Mouse (Mus musculus): Measurements from ENCODE around the gene Myd88.
"Not testable (repeated sequence)": the region's sequence is repeated elsewhere in the genome, so short reads cannot be mapped to it uniquely, and the experiment has no call there.

The Myd88 gene

DNA sequence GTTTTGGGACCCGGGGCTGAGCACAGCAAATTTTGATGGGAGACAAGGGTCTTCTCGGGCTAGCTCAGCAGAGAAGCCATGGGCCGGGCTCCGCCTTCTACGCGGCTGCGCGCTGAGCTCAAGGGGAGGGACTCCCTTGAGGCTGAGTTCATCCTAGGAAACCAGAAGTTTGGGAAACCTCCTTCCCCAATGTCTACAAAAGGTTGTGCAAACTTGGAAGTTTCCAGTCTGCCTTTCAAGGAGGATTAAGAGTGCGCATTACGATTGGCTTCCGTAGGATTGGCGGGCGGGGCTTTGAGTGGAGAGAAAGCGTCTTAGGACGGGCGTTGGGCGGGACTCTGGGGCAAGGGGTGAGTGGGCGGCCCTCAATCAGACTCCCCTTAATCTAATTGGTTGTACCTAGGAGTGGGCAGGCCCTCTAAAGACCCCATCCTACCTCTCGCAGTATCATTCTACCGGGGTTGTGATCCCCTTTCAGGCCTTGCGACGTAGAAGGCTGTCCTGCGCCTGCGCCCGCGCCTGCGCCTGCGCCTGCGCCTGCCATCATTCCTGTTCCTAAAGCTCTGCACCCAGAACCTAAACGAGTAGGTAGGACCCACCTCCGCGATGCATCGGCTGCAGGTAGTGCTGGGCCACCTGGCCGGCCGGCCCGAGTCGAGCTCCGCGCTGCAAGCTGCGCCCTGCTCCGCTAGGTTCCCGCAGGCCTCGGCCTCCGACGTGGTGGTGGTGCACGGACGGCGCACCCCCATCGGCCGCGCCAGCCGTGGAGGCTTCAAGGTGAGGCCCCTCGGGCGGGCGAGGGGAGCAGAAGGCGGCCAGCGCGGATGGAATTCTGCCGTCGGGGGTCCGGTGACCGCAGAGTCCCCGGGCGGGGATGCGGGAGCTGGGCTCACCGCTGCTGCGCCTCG is at the start of gene Myd88:
Gene Myd88 (minus strand): TSS at position 503 of the 908 bp plus-strand sequence.
- DNase-seq (ENCODE audit: low read depth in 1 of 2, low spot score in 2 of 2), result peak; percentile 85 to 90

DNA sequence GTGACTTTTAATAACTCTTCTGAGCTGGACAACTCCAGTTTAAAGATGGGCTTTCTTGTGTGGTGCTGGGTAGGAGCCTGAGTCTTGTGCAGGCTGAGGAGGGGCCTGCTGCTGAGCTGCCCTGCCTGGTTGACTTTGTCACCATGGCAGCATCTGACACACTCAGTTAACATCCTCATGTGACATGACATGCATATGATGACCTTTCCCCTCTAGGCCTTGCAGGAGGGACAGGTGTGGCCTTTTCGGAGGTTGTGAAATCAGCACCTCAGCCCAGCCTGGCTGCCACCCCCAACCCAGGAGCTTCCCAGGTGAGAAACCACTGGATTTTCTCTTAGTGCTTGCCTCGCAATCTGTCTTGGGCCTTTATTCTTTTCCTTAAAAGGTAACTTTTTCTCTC is 49.0 kb upstream of the Myd88 start:
- DNase-seq (ENCODE audit: low read depth in 1 of 2, low spot score in 2 of 2), result no peak

DNA sequence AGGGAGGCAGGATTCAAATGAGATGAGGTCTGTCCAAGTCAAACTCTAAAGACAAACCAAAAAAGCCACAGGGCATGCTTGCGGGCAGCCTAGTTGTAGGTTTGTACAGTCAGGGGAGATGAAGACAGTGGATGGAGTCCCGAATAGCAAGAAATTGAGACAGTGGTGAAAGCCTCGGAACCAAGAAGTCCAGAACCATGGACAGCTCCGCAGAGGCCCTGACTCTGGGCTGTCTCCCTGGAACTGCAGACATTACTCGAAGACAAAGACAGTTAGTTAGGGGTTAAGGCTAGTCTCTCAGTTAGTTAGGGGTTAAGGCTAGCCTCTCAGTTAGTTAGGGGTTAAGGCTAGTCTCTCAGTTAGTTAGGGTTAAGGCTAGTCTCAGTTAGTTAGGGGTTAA is 47.7 kb upstream of the Myd88 start:
- no peak for DNase-seq (ENCODE audit: low read depth in 1 of 2, low spot score in 2 of 2)

DNA sequence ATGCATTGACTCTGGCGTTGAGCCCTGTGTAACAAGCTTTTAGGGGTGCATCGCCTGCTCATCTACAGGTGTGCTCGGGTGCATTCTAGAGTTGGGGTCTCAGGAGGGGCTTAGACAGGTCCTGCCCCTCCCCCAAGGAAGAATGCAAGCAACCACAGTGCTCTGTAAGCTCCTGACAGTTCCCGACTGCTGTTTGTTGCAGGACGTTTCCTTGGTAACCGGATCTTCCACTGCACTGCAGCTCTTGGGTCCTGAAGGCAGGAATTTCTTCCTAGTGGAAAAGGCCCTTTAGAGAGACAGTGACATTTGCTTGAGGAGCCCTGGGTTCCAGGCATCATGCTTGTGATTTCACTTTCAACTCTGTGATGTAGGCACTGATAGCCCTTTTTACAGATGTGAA is 41.4 kb upstream of the Myd88 start:
- DNase-seq (ENCODE audit: low read depth in 1 of 2, low spot score in 2 of 2), result no peak

DNA sequence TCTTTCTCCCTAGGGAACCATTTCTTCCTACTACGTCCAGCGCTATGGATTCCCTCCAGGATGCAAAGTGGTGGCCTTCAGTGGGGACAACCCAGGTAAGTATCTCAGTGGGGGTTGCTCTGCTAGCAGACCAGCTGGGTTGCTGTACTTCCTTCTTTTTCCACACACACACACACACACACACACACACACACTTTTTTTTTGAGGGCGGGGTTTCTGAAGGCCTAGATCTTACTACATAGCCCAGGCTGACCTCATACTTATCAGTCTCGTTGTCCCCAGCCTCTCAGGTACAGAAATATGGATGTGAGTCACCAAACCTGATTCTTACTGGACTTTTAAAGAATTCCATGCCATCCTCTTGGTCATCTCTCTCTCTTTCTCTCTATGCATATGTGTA is 37.0 kb upstream of the Myd88 start:
- no peak for DNase-seq (ENCODE audit: low read depth in 1 of 2, low spot score in 2 of 2)

DNA sequence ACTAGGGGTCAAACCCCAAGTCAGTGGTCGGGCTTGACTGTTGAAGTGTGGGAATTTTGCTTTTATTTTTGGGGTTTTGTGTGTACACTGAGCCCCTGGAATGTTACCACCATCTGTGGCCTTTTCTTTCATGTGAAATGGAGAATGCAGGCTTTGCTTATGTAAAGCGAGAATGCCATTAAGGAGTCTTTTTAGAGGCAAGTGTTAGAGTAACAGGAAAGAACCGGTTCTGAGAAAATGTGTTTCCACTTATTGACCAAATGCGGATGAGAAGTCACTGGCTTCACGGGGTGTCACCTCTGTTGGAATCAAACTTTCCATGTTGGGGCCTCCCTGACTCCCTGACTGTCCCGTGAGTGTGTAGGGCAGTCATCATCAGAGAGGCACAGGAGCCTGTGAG is 34.3 kb upstream of the Myd88 start:
- no peak for DNase-seq (ENCODE audit: low read depth in 1 of 2, low spot score in 2 of 2)

DNA sequence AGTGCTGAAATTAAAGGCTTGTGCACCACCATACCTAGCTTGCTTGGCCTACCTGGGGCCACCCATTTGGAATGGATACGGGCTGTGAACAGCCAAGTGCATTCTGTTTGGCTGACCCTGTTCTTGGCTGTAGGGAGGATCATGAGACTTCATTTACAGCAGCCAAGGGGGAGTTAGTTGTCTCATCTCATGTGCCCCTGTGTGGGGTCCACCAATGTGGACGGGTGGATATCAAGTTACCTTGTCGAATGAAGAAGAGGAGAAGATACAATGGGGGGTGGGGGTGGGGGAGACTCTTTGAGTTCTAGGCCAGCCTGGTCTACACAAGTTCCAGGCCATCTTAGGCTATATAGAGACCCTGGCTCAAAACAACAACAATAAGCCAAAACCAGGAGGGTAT is 33.8 kb upstream of the Myd88 start:
- DNase-seq (ENCODE audit: low read depth in 1 of 2, low spot score in 2 of 2), result no peak

DNA sequence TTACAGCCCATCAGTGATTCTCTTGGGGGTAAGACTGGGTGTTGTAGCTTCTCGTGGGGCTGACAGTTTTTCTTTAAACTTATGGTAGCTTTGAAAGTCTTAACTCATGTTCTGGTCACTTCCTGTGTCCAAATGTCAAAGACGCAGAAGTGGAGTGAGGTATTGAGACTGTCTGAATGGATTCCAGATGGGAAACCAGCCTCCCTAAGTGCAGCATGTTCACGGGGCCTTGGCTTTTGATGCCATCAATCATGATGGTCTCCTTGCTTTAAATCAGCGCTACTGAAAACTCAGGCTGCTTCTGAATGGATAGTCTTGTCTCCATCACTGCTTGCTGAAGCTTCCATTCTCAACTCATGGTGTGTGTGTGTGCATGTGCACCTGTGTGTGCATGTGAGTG is 30.0 kb upstream of the Myd88 start:
- DNase-seq (ENCODE audit: low read depth in 1 of 2, low spot score in 2 of 2), result no peak

DNA sequence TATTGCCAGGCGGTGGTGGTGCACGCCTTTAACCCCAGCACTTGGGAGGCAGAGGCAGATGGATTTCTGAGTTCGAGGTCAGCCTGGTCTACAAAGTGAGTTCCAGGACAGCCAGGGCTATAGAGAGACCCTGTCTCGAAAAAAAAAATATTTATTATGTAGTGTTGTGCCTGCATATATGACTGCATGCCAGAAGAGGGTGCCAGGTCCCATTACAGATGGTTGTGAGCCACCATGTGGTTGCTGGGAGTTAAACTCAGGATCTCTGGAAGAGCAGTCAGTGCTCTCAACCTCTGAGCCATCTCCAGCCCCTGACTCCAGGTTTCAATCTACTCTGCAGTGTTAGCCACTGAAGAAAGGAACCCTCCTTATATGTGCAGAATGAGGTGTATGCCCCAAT is 29.6 kb upstream of the Myd88 start:
- not testable (repeated sequence) for DNase-seq (ENCODE audit: low read depth in 1 of 2, low spot score in 2 of 2)

DNA sequence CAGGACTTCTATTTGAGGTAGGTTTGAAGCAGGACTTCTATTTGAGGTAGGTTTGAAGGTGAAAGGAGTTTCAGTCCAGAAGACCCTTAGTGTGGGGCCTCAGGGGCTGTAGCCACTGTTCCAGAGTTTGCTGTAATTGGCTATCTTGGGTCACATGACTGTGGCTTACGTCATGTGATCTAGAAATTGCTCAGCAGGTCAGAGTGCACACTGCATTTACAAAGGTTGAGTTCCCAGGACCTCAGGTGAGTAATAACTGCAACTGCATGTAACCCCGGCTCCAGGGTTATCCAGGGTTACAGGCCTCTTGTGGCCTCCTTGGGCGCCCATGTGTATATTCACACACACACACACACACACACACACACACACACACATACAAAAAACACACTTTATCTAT is 27.2 kb upstream of the Myd88 start:
- no peak for DNase-seq (ENCODE audit: low read depth in 1 of 2, low spot score in 2 of 2)

DNA sequence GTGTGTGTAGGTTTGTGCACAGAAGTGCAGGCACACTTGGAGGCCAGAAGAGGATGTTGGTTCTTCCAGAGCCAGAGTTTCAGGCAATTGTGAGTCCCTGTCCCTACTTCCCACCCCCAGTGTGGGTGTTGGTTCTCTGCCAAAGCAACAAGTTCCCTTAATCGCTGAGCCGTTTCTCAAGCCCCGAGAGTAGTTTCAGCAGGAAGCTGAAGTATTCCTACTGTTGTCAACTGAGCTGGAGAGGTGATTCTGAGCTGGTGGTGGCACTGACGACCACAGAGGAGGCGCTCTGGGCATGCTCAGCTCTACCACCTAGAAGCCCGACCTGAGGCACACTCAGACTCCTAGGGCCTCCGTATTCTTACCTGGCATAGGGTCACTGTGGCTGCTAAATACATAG is 24.1 kb upstream of the Myd88 start, which contains the start of gene Slc22a14:
Gene Slc22a14 (minus strand): TSS at position 270 of the 400 bp plus-strand sequence.
- peak in 1 of 2 experiments; percentile 45 for DNase-seq (ENCODE audit: low read depth in 1 of 2, low spot score in 2 of 2)

DNA sequence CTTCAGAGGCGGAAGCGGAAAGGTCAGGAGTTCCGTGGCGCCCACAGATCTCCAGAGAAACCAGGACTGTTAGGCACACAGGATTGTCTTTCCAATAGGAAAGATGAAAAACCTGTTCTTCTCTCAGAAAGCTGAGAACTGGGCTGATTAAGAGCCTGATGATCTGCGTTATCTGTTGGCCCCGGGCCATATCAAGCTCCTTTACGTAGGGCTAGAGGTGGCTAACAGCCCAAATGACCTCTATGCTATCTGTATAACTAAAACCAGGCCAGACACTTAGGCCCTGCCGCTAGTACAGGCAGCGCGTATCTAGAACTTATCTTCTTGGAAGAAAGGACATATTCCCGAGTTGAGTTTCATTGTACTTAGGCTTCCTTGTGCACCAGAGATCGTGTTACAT is 22.0 kb upstream of the Myd88 start:
- no peak for DNase-seq (ENCODE audit: low read depth in 1 of 2, low spot score in 2 of 2)

DNA sequence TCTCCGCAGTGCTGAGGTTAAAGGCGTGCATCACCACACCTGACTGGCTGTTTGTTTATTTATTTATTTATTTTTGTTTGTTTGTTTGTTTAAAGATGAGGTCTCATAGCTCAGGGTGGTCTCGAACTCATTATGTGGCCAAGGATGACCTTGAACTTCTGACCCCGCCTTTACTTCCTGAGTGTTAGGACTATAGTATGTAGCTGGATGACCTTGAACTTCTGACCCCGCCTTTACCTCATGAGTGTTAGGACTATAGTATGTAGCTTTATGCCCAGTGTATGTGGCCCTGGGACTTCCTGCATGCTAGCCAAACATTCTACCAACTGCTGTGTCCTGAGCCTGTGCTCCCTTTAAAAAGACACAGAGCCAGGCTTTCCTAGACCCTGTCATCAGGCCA is 20.2 kb upstream of the Myd88 start:
- no peak for DNase-seq (ENCODE audit: low read depth in 1 of 2, low spot score in 2 of 2)

DNA sequence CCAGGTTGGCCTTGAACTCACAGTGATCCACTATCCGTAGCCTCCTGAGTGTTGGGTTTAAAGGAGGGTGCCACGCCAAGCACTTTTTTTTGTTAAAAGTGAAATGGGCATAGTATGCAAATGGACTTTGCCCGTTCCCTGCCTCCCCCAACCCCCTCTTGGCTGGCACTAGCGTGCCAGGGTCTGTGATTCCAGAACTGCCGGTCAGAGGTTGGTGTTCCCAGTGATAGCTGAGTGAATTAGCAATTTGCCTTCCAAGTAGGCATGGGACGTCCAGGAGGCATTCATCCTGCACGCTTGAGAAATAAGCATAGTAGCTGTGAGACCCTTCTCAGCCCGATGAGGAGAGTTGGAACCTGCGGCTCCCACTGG is 16.8 kb upstream of the Myd88 start:
- DNase-seq (ENCODE audit: low read depth in 1 of 2, low spot score in 2 of 2), result no peak

DNA sequence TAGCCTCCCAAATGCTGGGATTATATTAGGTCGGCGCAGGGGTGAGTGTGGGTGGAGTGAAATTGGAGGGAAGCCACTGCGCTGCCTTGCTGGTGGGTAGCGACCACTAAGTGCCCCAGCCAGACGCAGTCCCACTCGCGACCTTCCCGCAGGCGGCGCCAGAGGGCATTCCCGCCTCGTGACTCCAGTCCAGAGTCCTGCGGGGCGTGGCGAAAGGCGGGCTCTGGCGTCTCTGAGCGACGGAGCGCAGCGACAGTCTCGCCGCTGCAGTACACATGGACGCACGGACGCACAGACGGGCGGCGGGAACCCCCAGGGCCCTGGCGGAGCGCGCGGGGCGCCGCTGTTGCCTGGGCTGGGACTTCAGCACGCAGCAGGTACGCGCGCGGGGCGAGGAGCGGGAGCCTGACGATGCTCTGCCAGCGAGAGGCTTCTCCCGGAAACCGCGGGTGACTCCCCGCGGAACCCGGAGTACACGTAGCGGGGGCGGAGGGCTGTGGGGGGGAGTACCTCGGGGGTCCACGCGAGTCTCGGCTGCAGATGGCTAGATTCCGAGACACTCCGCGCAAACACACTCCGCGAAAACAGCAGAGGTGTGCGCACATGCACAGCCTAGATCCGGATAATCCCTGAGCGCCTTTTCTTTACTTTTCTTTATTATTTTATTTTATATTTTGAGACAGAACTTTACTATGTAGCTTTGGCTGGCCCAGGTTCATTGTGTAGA is 16.3 kb upstream of the Myd88 start, which contains the start of gene Xylb:
Gene Xylb (plus strand): TSS at position 51 of the 727 bp plus-strand sequence.
- peak; percentile 73 to 84 for DNase-seq (ENCODE audit: low read depth in 1 of 2, low spot score in 2 of 2)

DNA sequence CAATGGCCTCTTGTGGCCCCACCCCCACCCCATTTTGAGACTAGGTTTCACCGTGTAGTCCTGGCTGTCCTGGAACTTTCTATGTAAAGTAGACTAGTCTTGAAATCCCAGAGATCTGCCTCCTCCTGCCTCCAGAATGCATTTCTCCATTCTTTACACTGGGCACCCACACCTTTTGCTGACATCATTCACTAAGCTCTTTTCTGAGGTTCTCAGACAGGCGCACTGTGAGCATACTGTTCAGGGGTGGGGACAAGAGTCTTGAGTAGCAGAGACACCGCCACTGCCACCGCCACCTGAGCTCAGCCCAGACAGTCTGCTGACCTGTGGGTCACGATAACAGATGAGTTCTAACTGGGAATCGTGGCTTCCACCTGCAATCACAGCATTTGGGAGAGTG is 14.7 kb upstream of the Myd88 start:
- no peak for DNase-seq (ENCODE audit: low read depth in 1 of 2, low spot score in 2 of 2)

DNA sequence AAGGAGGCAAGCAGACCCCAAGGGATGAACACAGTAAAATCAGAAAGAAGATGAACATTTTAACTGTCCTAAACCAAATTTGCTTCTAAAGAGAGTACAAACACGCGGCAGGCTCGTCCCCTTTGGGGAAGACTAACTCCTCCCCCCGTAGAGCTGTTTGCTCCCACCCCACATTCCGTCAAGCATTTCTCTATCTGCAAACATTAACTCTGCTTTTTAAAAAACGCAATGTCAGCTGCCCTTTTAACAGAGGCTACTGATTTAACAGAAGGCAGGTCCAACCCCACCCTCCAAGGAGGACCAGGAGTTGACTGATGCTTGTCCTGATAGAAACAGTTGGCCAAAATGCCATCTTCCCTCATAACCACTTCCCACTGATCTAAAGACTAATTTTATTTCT is 12.7 kb upstream of the Myd88 start:
- DNase-seq (ENCODE audit: low read depth in 1 of 2, low spot score in 2 of 2), result no peak

DNA sequence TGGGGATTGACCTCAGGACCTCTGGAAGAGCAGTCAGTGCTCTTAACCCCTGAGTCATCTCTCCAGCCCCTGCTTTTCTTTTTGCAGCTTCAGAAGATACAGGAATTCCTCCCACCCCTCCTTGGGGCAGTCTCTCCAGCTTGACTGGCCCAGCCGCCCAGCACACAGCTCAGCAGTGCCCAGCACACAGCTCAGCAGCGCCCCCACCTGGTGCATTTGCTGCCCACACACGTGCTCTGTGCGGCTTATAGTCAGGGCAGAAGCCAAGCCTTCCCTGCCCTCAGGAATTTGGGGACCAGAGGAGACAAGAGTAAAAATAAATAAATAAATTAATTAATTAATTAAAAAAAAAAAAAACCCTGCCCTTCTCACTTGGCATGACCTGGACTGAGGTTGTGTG is 10.8 kb upstream of the Myd88 start:
- DNase-seq (ENCODE audit: low read depth in 1 of 2, low spot score in 2 of 2), result peak in 1 of 2 experiments; percentile 69

DNA sequence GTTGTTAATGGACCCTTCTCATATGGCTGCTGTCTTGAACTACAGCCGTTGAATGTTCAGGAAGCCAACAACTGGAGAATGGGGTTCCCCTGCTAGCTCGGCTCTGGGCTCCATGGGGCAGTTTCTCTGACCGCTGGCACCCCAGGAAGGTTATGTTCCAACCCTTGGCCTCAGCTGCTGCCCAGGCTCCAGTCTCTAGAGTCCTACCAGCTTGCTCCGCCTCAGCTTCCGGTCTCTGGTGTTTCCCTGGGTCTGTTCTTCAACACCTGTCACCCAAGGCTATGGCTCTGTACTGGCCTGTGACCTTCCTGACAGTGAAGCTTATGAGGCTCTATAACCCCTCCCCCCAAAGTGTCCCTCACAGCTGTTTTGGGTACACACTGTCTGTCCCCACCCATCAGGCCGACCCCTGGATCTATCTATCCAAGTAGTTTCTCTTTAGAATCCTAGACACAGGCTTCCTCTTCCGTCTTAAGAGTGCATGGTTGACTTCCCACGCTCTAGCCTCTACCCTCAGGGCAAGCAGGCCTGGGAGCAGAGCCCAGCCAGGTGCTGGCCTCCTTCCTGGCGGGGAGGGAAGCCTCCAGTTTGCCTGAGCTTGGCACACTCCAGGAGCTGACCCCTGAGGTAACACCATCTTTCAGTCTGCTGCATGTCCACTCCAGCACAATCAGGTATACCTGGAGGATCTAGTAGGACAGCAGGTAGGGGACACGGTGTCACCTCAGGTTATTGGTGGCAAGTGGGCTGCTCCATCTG is 9.9 kb upstream of the Myd88 start:
- no peak for DNase-seq (ENCODE audit: low read depth in 1 of 2, low spot score in 2 of 2)

DNA sequence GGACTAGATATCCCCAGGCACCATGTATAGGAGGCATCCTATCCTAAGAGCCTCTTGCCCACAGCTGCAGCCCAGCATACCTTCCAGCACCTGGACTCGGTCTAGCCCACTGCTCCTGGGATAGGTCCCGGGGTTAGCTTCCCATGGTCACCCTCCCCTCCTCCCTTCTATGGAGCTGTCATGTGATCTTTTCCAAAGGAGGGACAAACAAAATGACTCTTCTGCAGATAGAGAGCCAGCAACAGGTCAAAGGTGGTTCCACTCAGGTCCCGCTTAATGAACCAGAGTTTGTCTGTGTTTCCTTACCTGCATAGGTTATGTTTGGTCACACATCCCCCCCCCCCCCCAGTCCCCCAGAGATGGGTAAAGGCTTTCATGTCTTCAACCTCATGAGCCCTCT is 9.3 kb upstream of the Myd88 start:
- no peak for DNase-seq (ENCODE audit: low read depth in 1 of 2, low spot score in 2 of 2)

DNA sequence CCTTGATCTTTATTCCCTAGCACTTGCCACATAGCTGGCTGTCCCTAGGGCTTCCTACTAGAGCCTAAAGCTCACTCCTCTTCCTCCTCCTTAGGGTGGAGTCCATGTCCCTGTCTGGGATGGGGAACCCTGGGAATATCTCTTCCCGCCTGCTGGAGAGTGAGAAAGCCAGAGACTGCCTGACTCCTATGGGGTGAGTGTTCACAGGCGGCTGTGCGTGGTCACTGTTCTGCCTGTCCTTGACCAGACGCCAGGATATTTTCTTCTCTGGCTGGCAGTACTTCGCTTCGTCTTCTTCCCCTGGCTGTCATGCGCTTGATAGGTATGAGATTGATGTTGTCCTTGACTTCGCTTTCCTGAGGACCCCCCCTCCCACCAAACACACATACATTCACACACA is 5.2 kb upstream of the Myd88 start:
- no peak for DNase-seq (ENCODE audit: low read depth in 1 of 2, low spot score in 2 of 2)

DNA sequence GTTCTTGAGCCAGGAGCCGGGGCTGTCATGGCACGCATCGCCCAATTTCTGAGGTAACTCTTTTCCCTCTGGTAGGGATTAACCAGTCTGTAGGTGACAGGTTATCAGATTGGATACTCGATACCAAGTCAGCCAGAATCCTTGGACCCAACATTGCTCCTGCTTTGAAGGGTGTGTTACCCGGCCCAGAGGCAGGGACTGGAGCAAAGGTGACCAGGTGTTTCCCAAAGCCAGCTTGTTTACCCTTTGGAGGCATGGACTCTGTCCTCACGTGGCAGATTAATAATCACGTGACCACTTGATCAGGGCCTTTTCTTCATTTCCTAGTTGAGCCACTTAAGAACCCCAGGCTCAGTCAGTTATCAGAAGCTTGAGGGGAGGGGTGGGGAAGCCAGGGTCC is 1.5 kb upstream of the Myd88 start:
- DNase-seq (ENCODE audit: low read depth in 1 of 2, low spot score in 2 of 2), result no peak

All from monocyte, adult 2 months (primary cell).